Mouse (Mus musculus) stomach, embryonic 15.5 days (tissue): ENCODE data around the gene Vmn1r233. TPM values are rescaled to one million over a fixed set of nuclear protein-coding genes. Genes with fewer than 3 reads are reported as not detected.

Experiments used
- ATAC-seq: fragments of 200-750 bp; cut with Nextera tagmentation; 2 replicates; pipeline ENCODE4 v1.8.0; 2017; ENCODE audit warnings: low read depth, moderate number of reproducible peaks, moderate TSS enrichment; ENCODE audit not compliant: insufficient read depth, low FRiP score
- H3K27ac ChIP-seq: fragments of 300-500 bp; sonication (generic); 2 replicates; pipeline ENCODE4 v1.5.1; 2015; ENCODE audit warnings: mild to moderate bottlenecking, inconsistent platforms
- H3K27me3 ChIP-seq: fragments of 300-500 bp; sonication (generic); replicated peaks from 2 replicates; pipeline ENCODE4 v1.6.1; 2015; ENCODE audit warnings: inconsistent platforms
- H3K36me3 ChIP-seq: fragments of 300-500 bp; sonication (generic); 2 replicates; pipeline ENCODE4 v1.6.1; 2015; ENCODE audit warnings: inconsistent platforms
- H3K4me1 ChIP-seq: fragments of 300-500 bp; sonication (generic); 2 replicates; pipeline ENCODE4 v1.6.1; 2015; ENCODE audit warnings: inconsistent platforms
- H3K4me2 ChIP-seq: fragments of 300-500 bp; sonication (generic); 2 replicates; pipeline ENCODE4 v1.6.1; 2015; ENCODE audit warnings: mild to moderate bottlenecking, inconsistent platforms
- H3K4me3 ChIP-seq: fragments of 300-500 bp; sonication (generic); replicated peaks from 2 replicates; pipeline ENCODE4 v1.5.1; 2015; ENCODE audit warnings: inconsistent platforms
- H3K9ac ChIP-seq: fragments of 300-500 bp; sonication (generic); 2 replicates; pipeline ENCODE4 v1.6.1; 2015; ENCODE audit warnings: inconsistent platforms
- H3K9me3 ChIP-seq: fragments of 300-500 bp; sonication (generic); 2 replicates; pipeline ENCODE4 v1.6.1; 2016; ENCODE audit warnings: inconsistent platforms
- WGBS: fragments of 180-500 bp; shearing (Covaris S2); methylation state at CpG from one replicate; pipeline ENCODE4 v1.1.7; 2015; 5-methylcytosine and 5-hydroxymethylcytosine counted together
- polyA plus RNA-seq: library from polyadenylated mRNA; unstranded; fragments of >200 nt; fragmentation: Nextera tagmentation; extraction: Ambion mirVana; gene quantifications from 2 replicates; pipeline ENCODE4 v1.2.1, GENCODE M21; 2015

Vmn1r233 gene
- polyA plus RNA-seq, 1 experiment from 2014 or later, result not detected

- no peaks in the 10 kb centered on the region for H3K36me3 ChIP-seq
- peak overlapping the region; percentile 89 for H3K4me3 ChIP-seq
- no peaks in the 10 kb centered on the region for H3K9me3 ChIP-seq
- H3K4me2 ChIP-seq, result peak overlapping the region; percentile 65
- no peaks in the 10 kb centered on the region for H3K27me3 ChIP-seq
- H3K27ac ChIP-seq, result peak overlapping the region; percentile 97
- 55% methylated on average over 3 of the region's 3 CpGs for WGBS
- 0 out of 2 replicates have a peak, but pooled peaks cover 11% of the 10 kb centered on the region for H3K4me1 ChIP-seq
- no peak for ATAC-seq
- H3K9ac ChIP-seq, result no peak overlapping the region
Measured at GRCm38 (mm10) chr17:20944226-20944625, 52.0 kb downstream of the Vmn1r233 start.

Other genes with a start within 250 kb of the Vmn1r233 start
- gene Vmn1r228, start 210.3 kb downstream of the Vmn1r233 start, polyA plus RNA-seq, result not detected in 2 replicates
- not detected in 2 replicates for gene Vmn1r229, start 184.9 kb downstream of the Vmn1r233 start, polyA plus RNA-seq
- gene Vmn1r230, start 156.0 kb downstream of the Vmn1r233 start, polyA plus RNA-seq, result not detected in 2 replicates
- gene Vmn1r231, start 91.4 kb downstream of the Vmn1r233 start, polyA plus RNA-seq, result not detected in 2 replicates
- gene Vmn1r232, start 76.8 kb downstream of the Vmn1r233 start, polyA plus RNA-seq, result not detected in 2 replicates
- gene Ppp2r1a, start 51.2 kb downstream of the Vmn1r233 start, polyA plus RNA-seq, result 338 and 357 TPM in 2 replicates
- 12.8 and 13.3 TPM in 2 replicates for gene Zfp160, start 12.4 kb upstream of the Vmn1r233 start, polyA plus RNA-seq
- gene Vmn1r234, start 229.6 kb upstream of the Vmn1r233 start, polyA plus RNA-seq, result not detected in 2 replicates